Mouse (Mus musculus): Measurements from ENCODE around the gene Rad51ap2.
A peak's percentile ranks its signal among the peaks of the same experiment; 100 is the strongest.

Gene Rad51ap2

DNA sequence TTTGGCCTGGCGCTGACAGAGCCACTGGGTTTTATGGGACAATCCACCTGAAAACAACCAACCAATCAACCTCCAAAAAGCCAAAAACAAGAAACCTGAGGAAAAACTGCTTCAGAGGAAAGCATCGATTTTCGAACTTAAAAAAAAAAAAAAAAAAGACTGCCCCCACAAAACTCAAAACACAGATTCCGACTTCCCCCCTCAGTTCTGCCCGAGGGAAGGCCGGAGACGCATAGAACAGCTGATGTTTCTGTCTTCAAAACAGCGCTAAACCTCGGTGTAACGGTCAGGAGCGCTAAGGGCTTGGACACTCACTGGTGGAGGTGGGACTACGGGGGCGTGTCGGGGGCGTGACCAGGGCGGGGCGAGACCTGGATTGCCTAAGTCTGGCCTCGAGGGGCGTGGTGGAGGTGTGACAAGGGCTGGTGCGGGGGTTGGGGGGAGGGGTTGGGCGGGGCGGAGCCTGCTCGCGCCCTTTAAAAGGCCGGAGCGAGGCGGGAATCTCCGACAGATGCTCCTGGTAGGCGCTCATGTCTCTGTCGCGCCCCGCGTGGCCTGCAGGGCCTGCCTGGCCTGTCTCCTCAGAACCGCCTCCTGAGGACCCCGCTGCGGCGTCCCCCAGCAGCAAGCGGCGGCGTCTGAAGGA is at the start of gene Rad51ap2:
Gene Rad51ap2, plus strand, starts transcription at position 531 of the 646 bp plus-strand sequence.
- DNase-seq = peak; percentile 98 to 99

DNA sequence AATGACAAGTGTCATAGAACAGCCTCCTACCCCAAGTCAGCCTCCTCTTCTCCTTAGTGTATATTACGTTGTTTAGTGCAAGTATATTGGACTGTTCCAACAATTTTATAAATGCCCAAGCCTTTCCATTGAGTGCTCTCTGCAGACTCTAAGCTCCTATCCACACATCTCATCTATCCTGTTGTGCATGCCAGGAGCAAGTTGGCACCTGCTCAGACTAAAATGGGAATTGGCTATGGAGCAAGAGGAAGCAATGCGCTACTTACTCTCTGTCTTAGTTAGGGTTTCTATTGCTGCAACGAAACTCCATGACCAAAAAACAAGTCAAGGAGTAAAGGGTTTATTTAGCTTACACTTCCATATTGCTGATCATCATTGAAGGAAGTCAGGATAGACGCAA is 48.2 kb upstream of the Rad51ap2 start:
- peak; percentile 39 to 48 for DNase-seq

DNA sequence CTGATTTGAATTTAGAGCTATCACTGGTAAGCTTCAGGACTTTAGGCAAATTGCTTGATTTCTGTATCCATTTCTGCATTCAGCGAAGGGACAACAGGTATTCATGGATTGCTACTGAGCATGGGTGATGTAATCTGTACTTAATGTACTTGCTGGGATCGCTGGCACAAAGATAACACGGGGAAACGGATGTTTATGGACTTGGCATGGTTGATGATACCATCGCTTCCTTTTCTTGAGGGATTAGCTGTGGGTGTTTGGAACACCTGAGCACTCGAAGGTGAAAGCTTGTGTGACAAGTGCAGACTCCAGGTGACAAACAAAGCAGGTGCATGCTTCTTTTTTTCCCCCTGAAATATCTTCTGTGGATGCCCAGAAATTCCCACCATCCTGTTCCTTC is 37.8 kb upstream of the Rad51ap2 start:
- DNase-seq = no peak

DNA sequence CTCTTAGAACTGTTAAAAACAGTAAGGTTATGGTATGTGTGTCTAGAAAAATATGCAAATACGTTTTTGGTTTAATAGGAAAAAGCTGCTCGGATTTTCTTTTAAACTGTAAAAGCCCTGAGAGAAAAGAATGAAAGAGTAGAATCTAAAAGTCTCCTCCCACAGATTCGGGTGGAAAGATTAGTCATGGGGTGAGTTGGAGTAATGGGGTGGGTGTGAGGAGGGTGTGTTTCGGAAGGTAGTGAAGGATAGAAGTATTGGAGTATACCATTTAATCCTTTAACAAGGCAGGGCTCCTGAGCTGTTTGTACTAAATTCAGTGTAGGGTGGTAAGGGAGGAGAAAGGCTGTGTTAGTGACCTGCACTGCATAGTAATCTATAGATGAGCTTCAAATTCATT is 28.5 kb upstream of the Rad51ap2 start:
- no peak for DNase-seq

DNA sequence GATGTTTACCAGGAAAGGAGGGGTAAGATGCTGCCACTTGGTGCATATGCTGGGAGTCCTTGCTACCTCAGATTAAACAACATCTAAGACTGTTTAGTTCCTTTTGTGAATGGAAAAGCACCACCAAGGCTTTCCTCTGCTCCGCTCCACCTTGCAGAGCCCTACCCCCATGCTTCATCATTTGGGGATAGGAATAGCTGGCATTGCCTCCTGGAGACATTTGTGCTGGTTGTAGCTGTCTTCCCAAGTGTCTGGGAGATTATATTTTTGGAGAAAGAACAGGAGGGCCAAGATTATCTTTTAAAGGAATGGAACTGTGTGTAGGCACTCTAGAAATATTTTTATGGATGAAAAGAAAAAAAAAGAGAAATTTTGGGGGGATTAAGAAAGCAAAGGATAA is 22.8 kb upstream of the Rad51ap2 start:
- no peak for DNase-seq

DNA sequence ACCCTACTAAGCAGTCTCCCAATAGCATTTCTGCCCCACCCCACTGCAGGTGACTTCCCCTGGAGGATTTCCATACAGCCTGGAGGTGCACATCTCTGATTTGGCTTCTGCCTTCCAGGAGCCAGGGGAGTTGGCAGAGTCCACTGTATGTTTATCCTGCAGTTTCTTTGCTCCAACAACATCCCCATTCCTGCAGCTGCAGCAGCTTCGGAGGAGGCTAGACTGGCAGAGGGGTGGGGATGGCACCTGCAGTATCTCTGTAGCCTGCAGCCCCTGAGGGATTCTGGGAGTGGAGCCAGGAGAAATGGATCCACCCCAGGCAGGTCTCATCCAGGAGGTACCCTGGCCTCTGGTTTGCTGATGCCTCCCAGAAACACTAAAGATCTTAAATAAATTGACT is 22.2 kb upstream of the Rad51ap2 start:
- peak; percentile 44 to 47 for DNase-seq

- DNase-seq = peak; percentile 34 to 42
Measured at GRCm38 (mm10) chr12:11434446-11434845, 21.4 kb upstream of the Rad51ap2 start.

DNA sequence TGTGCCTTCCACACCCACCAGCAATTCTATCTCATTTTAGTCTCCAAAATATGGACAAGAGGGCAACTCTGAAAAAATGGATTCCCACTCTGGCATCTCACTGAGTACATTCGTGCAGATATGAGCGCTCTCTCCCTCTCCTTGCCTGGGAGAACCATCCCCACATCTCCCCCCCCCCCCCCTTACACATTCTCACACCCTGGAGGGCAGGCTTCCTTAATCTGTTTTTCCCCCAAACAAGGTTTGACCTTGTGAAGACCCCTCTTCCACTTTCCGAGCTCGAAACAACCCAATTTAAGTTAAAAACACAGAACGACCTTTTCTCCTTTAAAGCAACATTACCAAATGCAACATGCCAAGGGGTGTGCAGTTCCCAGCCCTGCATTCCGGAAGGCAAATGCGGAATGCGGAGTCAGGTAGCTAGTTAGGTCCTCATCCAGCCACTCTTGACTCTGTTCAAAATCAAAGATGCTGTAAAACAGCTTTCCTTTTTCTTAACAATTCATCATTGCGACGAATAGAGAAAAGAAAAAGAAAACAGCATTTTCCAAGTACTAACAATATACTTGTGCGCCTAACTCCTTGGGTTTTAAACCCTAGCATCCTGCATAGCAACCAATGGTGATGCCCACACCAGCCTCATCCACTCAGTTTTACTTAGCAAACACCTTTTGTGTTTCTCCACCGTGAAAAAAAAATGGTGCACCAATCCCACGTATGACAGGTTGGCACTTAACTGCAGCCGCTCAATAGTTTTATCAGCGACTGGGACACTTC is 20.4 kb upstream of the Rad51ap2 start:
- DNase-seq = peak; percentile 25 to 44

- peak in 1 of 2 experiments; percentile 18 for DNase-seq
Measured at GRCm38 (mm10) chr12:11436023-11436350, 19.9 kb upstream of the Rad51ap2 start.

DNA sequence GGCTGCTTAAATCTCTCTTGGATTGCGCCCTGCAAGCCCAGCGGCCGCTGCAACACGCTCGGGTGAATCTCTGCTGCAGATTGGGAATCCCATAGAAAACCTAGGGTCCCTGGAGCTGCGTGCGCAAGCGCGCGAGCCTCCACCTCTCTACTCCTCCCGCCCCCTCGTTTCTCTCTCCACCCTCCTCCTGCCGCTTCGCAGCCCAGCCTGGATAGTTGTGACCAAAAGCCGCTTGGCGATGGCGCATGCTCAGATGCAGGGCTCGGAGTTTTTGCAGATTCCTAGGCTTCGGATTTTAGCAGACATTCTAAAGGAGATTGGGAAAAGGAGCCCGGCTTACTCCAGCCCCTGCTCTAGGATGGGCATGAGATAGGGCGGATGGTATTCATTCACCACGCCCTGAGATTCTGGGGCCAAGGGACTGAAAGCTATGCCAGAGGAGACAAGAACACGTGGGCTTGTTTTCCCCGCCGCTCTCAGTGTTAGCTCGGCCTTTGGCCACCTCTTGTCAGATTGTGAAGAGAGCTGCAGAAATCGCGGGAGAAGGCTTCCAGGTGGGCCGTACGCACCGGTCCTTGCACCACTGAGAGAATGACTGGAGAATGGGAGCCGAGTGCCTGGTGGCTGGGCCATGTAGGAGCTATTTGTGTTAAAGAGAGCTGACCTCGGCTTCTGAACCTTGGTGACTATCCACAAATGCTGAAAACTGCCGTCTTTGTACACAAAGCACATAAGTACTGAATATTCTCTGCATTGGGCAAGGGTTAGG is 19.2 kb upstream of the Rad51ap2 start, which contains the start of gene Vsnl1:
Gene Vsnl1, minus strand, starts transcription at position 117 of the 769 bp plus-strand sequence.
- peak; percentile 93 to 96 for DNase-seq

DNA sequence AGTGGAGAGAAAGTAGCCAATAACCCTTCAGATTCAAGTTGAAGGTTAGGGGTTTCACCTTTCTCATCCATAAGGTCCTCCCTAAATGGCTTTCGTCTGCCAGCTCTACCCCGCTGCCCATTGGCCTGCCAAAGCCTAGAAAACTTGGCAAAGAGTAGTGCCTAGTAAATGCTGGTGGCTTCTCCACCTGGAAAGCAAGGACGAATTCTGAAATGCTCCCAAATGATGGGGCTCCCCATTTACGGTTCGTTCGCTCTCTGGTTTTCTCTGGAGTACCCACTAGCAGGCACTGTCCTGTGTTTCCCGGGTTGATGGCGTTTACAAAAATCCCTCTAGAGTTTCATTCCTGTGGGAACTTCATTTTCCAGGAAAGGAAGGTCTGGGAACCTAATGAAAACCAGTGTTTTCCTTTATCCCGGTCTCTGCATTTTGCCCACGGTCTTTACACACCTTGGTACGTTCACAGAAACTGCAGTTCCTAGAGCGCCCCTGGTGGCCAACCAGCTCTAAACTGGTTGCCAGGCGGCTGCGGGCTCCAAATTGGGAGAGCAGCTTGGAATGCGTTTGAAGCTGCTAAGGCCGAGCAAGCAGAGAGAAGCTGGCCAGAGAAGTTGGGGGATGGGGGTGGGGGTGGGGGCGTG is 18.5 kb upstream of the Rad51ap2 start:
- DNase-seq = peak; percentile 96 to 97

GRCm38 (mm10) chr12:11437907-11438447 is 17.9 kb upstream of the Rad51ap2 start:
- DNase-seq = peak; percentile 42 to 53

GRCm38 (mm10) chr12:11454146-11454545 is 1.7 kb upstream of the Rad51ap2 start:
- DNase-seq = no peak

GRCm38 (mm10) chr12:11456213-11456612 is 334 bp downstream of the Rad51ap2 start:
- no peak for DNase-seq

GRCm38 (mm10) chr12:11456632-11457031 is 753 bp downstream of the Rad51ap2 start:
- no peak for DNase-seq
